Mouse (Mus musculus) MEL (cell line): Measurements from ENCODE around the gene Arrb2. TPM values are rescaled to one million over a fixed set of nuclear protein-coding genes. Genes with fewer than 3 reads are reported as not detected.

Source experiments
- DNase-seq: peaks from one replicate; pipeline ENCODE4 v3.0.0; 2011; ENCODE audit warnings: low read depth, low spot score
- H3K27ac ChIP-seq: 2 replicates; pipeline ENCODE4 v1.5.1; 2012; ENCODE audit warnings: low read depth, mild to moderate bottlenecking, control low read depth, low read length, moderate library complexity; ENCODE audit not compliant: control insufficient read depth
- H3K27me3 ChIP-seq, 2 experiments: fragments of 150-350 bp in 1 of 2; sonication (generic) in 1 of 2; 2 replicates each; pipeline ENCODE4 v1.6.1; 2012; ENCODE audit warnings: low read length in 2 of 2, mild to moderate bottlenecking in 2 of 2, improper control_type of control experiment in 1 of 2, moderate library complexity in 1 of 2; ENCODE audit not compliant: insufficient read depth in 2 of 2, control insufficient read depth in 1 of 2
- H3K36me3 ChIP-seq, 2 experiments: 2 replicates each; pipeline ENCODE4 v1.6.1; 2012 to 2014; ENCODE audit warnings: low read length in 2 of 2, improper control_type of control experiment in 1 of 2, inconsistent platforms in 1 of 2, mild to moderate bottlenecking in 1 of 2; ENCODE audit not compliant: insufficient read depth in 2 of 2, control insufficient read depth in 1 of 2
- H3K4me1 ChIP-seq, 2 experiments: fragments of 150-350 bp in 1 of 2; sonication (generic) in 1 of 2; 2 replicates each; pipeline ENCODE4 v1.6.1; 2012; ENCODE audit warnings: low read length in 2 of 2, improper control_type of control experiment in 1 of 2, mild to moderate bottlenecking in 1 of 2; ENCODE audit not compliant: insufficient read depth in 2 of 2, control insufficient read depth in 1 of 2
- H3K4me3 ChIP-seq, 2 experiments: fragments of 150-350 bp in 1 of 2; sonication (generic) in 1 of 2; 2 replicates each; pipeline ENCODE4 v1.5.1; 2012; ENCODE audit warnings: low read depth in 2 of 2, low read length in 2 of 2, mild to moderate bottlenecking in 2 of 2, moderate library complexity in 2 of 2, control low read depth in 1 of 2, improper control_type of control experiment in 1 of 2; ENCODE audit not compliant: control insufficient read depth in 1 of 2, insufficient read depth in 1 of 2
- H3K79me2 ChIP-seq: 2 replicates; pipeline ENCODE4 v1.6.1; 2012; ENCODE audit warnings: mild to moderate bottlenecking, low read length, moderate library complexity; ENCODE audit not compliant: control insufficient read depth, poor library complexity, insufficient read depth
- H3K9ac ChIP-seq: 2 replicates; pipeline ENCODE4 v1.6.1; 2012; ENCODE audit warnings: low read depth, mild to moderate bottlenecking, control low read depth, low read length, moderate library complexity; ENCODE audit not compliant: control insufficient read depth, poor library complexity, severe bottlenecking
- H3K9me3 ChIP-seq: fragments of 150-350 bp; sonication (generic); replicated peaks from 2 replicates; pipeline ENCODE4 v1.6.1; 2012; ENCODE audit warnings: mild to moderate bottlenecking, low read length, improper control_type of control experiment, moderate library complexity; ENCODE audit not compliant: insufficient read depth
- CHD1 ChIP-seq: IDR thresholded peaks from 2 replicates; pipeline ENCODE4 v1.6.1; 2012; ENCODE audit warnings: low read depth, mild to moderate bottlenecking, inconsistent platforms, low read length, improper control_type of control experiment
- CHD2 ChIP-seq: IDR thresholded peaks from 2 replicates; pipeline ENCODE4 v1.6.1; 2011; ENCODE audit warnings: low read length, improper control_type of control experiment
- CTCF ChIP-seq, 3 experiments: IDR thresholded peaks in 2 of 3; conservative IDR thresholded peaks in 1 of 3; 2 replicates each; pipeline ENCODE4 v1.5.1; 2011 to 2012; ENCODE audit warnings: low read length in 3 of 3, low read depth in 2 of 3, mild to moderate bottlenecking in 2 of 3, improper control_type of control experiment in 1 of 3, inconsistent platforms in 1 of 3, mixed read lengths in 1 of 3, moderate library complexity in 1 of 3; ENCODE audit not compliant: control insufficient read depth in 1 of 3, insufficient read depth in 1 of 3, poor library complexity in 1 of 3, severe bottlenecking in 1 of 3
- ETS1 ChIP-seq: IDR thresholded peaks from 2 replicates; pipeline ENCODE4 v1.6.1; 2012; ENCODE audit warnings: low read depth, mild to moderate bottlenecking, inconsistent platforms, low read length, improper control_type of control experiment, moderate library complexity
- GABPA ChIP-seq: IDR thresholded peaks from 2 replicates; pipeline ENCODE4 v1.6.1; 2012; ENCODE audit warnings: low read depth, mild to moderate bottlenecking, inconsistent platforms, low read length, improper control_type of control experiment, moderate library complexity
- HCFC1 ChIP-seq: IDR thresholded peaks from 2 replicates; pipeline ENCODE4 v1.6.1; 2012; ENCODE audit warnings: low read depth, mild to moderate bottlenecking, inconsistent platforms, low read length, improper control_type of control experiment, moderate library complexity
- KAT2A ChIP-seq: conservative IDR thresholded peaks from 2 replicates; pipeline ENCODE4 v1.6.1; 2012; ENCODE audit warnings: low read depth, low read length, improper control_type of control experiment, inconsistent platforms
- MAFK ChIP-seq: IDR thresholded peaks from 2 replicates; pipeline ENCODE4 v1.6.1; 2011; ENCODE audit warnings: low read depth, mild to moderate bottlenecking, low read length, improper control_type of control experiment, borderline replicate concordance
- MAX ChIP-seq: IDR thresholded peaks from 2 replicates; pipeline ENCODE4 v1.6.1; 2011; ENCODE audit warnings: low read length, improper control_type of control experiment
- MAZ ChIP-seq: IDR thresholded peaks from 2 replicates; pipeline ENCODE4 v1.6.1; 2012; ENCODE audit warnings: low read depth, mild to moderate bottlenecking, inconsistent platforms, low read length, improper control_type of control experiment
- MYB ChIP-seq: IDR thresholded peaks from 2 replicates; pipeline ENCODE4 v1.6.1; 2011; ENCODE audit warnings: mild to moderate bottlenecking, low read depth, low read length, improper control_type of control experiment
- POLR2AphosphoS2 ChIP-seq: IDR thresholded peaks from 2 replicates; pipeline ENCODE4 v1.6.1; 2011; ENCODE audit warnings: low read length, improper control_type of control experiment
- POLR2AphosphoS5 ChIP-seq: IDR thresholded peaks from 2 replicates; pipeline ENCODE4 v1.6.1; 2012; ENCODE audit warnings: low read depth, borderline replicate concordance, mild to moderate bottlenecking, inconsistent platforms, low read length, moderate library complexity, mixed read lengths
- RAD21 ChIP-seq: IDR thresholded peaks from 2 replicates; pipeline ENCODE4 v1.6.1; 2011; ENCODE audit warnings: mild to moderate bottlenecking, low read depth, low read length, improper control_type of control experiment
- SIN3A ChIP-seq: IDR thresholded peaks from 2 replicates; pipeline ENCODE4 v1.6.1; 2012; ENCODE audit warnings: low read length, improper control_type of control experiment, inconsistent platforms
- SMC3 ChIP-seq: IDR thresholded peaks from 2 replicates; pipeline ENCODE4 v1.6.1; 2011; ENCODE audit warnings: low read depth, low read length, improper control_type of control experiment
- TBP ChIP-seq: IDR thresholded peaks from 2 replicates; pipeline ENCODE4 v1.8.0; 2011; ENCODE audit warnings: low read depth, low read length, improper control_type of control experiment
- UBTF ChIP-seq: IDR thresholded peaks from 2 replicates; pipeline ENCODE4 v1.6.1; 2012; ENCODE audit warnings: low read depth, mild to moderate bottlenecking, inconsistent platforms, low read length, improper control_type of control experiment, moderate library complexity, borderline replicate concordance; ENCODE audit not compliant: insufficient read depth
- USF1 ChIP-seq: IDR thresholded peaks from 2 replicates; pipeline ENCODE4 v1.6.1; 2014; ENCODE audit warnings: low read depth, mild to moderate bottlenecking, inconsistent platforms, low read length, improper control_type of control experiment, moderate library complexity
- USF2 ChIP-seq, 2 experiments: IDR thresholded peaks; 2 replicates each; pipeline ENCODE4 v1.6.1; 2011 to 2012; ENCODE audit warnings: improper control_type of control experiment in 2 of 2, low read length in 2 of 2, borderline replicate concordance in 1 of 2, inconsistent platforms in 1 of 2, low read depth in 1 of 2, mild to moderate bottlenecking in 1 of 2; ENCODE audit not compliant: insufficient read depth in 1 of 2
- ZC3H11A ChIP-seq: IDR thresholded peaks from 2 replicates; pipeline ENCODE4 v1.6.1; 2012; ENCODE audit warnings: low read depth, mild to moderate bottlenecking, inconsistent platforms, low read length, improper control_type of control experiment
- ZMIZ1 ChIP-seq: IDR thresholded peaks from 2 replicates; pipeline ENCODE4 v1.6.1; 2012; ENCODE audit warnings: low read depth, mild to moderate bottlenecking, inconsistent platforms, low read length, improper control_type of control experiment, moderate library complexity
- ZNF384 ChIP-seq: IDR thresholded peaks from 2 replicates; pipeline ENCODE4 v1.6.1; 2012; ENCODE audit warnings: low read depth, mild to moderate bottlenecking, inconsistent platforms, low read length, improper control_type of control experiment
- polyA plus RNA-seq, 2 experiments: library from polyadenylated mRNA; stranded (reverse) in 1 of 2; unstranded in 1 of 2; fragments of >175 nt in 1 of 2; fragments of >200 nt in 1 of 2; gene quantifications; 2 replicates each; pipeline versions ENCODE4 v1.2.1 to v1.2.4; 2012; ENCODE audit warnings: low replicate concordance in 2 of 2, low read depth in 1 of 2; ENCODE audit not compliant: insufficient read length in 2 of 2, insufficient read depth in 1 of 2, missing spikeins in 1 of 2
- total RNA-seq: library from RNA; depleted of rRNA; stranded (reverse); fragments of 300-350 nt; gene quantifications from 2 replicates; pipeline ENCODE4 v1.2.3, GENCODE M21; 2012

The Arrb2 gene
- total and polyA plus RNA-seq, 3 experiments = 241 to 272 TPM; not detected in 1

GRCm38 (mm10) chr11:70465211-70465610 is 32.8 kb downstream of the Arrb2 start:
- Histone ChIP-seq H3K4me1 (no peaks in the 10 kb centered on the region), H3K9ac (no peak overlapping the region), H3K9me3 (no peaks in the 10 kb centered on the region), H3K4me3 (no peak overlapping the region), H3K36me3 (no peaks in the 10 kb centered on the region), H3K27me3 (peaks cover 6 to 11% of the 10 kb centered on the region in 2 experiments), H3K79me2 (no peaks in the 10 kb centered on the region)
- TF ChIP-seq CHD2 (no peak), CTCF (IDR thresholded peaks at IDR 0.05 in 2 of 3, conservative IDR thresholded peaks at IDR 0.05 in 1 of 3; ENCODE audit: control insufficient read depth in 1 of 3, insufficient read depth in 1 of 3, low read depth in 2 of 3, low read length in 3 of 3, poor library complexity in 1 of 3, severe bottlenecking in 1 of 3) (0 out of 6 replicates have a peak, but pooled peaks of 1 of the 3 experiments have one; percentile 9), MAFK (no peak), CHD1 (no peak)
- TF ChIP-seq, all 39 proteins: peak for 1
- H3K27ac ChIP-seq = no peak overlapping the region
- no peak for DNase-seq

- H3K36me3 ChIP-seq = no peaks in the 10 kb centered on the region
- H3K9me3 ChIP-seq = no peaks in the 10 kb centered on the region
- H3K4me1 ChIP-seq = no peaks in the 10 kb centered on the region
- no peak overlapping the region for H3K27ac ChIP-seq
- no peak overlapping the region for H3K9ac ChIP-seq
- no peaks in the 10 kb centered on the region for H3K79me2 ChIP-seq
- TF ChIP-seq UBTF = no peak
- no peak for TF ChIP-seq ZC3H11A
- TF ChIP-seq ZMIZ1 = no peak
- no peak for TF ChIP-seq KAT2A
- TF ChIP-seq POLR2AphosphoS5 = no peak
- no peak for TF ChIP-seq SIN3A
- no peak for TF ChIP-seq USF1
- no peak overlapping the region for H3K4me3 ChIP-seq
- H3K27me3 ChIP-seq = peaks cover 6 to 9% of the 10 kb centered on the region in 2 experiments
- DNase-seq = no peak
These were observed 33.4 kb downstream of the Arrb2 start for GRCm38 (mm10) chr11:70465824-70466223.

- no peak for TF ChIP-seq SIN3A
- TF ChIP-seq MAZ = no peak
- TF ChIP-seq HCFC1 = no peak
- TF ChIP-seq UBTF = no peak
- TF ChIP-seq TBP = no peak
- TF ChIP-seq MAX = no peak
- no peak for TF ChIP-seq SMC3
- no peak for TF ChIP-seq ZC3H11A
- no peak for TF ChIP-seq POLR2AphosphoS2
- TF ChIP-seq ZMIZ1 = no peak
- TF ChIP-seq USF2 (IDR thresholded peaks at IDR 0.05; ENCODE audit: borderline replicate concordance in 1 of 2, insufficient read depth in 1 of 2, low read depth in 1 of 2, low read length in 2 of 2) = no peak
- TF ChIP-seq ZNF384 = no peak
- no peak for TF ChIP-seq MAFK
- TF ChIP-seq MYB = no peak
- TF ChIP-seq ETS1 = no peak
- no peak for TF ChIP-seq POLR2AphosphoS5
- TF ChIP-seq RAD21 = no peak
- TF ChIP-seq GABPA = no peak
- DNase-seq = no peak
- Histone ChIP-seq H3K4me3 (no peak overlapping the region), H3K9me3 (no peaks in the 10 kb centered on the region), H3K27ac (no peak overlapping the region), H3K79me2 (no peaks in the 10 kb centered on the region), H3K27me3 (peaks cover under 1 to 3% of the 10 kb centered on the region in 2 experiments), H3K4me1 (peaks cover 0 to 6% of the 10 kb centered on the region in 2 experiments; a peak in 2 of 4 replicates), H3K36me3 (peaks cover 0 to 5% of the 10 kb centered on the region in 2 experiments; a peak in 2 of 4 replicates), H3K9ac (no peak overlapping the region)
These were observed 35.6 kb downstream of the Arrb2 start for GRCm38 (mm10) chr11:70467902-70468619.
